32 mouse cellular contexts compared by ENCODE assay signal in genomic region chr12:104467372-104467771, GRCm38 (mm10). TPM values are rescaled to one million over a fixed set of nuclear protein-coding genes. Genes with fewer than 3 reads are reported as not detected.
DNase-seq lines count a peak whose midpoint lies in the region; ATAC-seq lines count a peak whose summit lies in the region.
"Had no signal": no experiment of that assay in that cellular context is flagged by ENCODE, and none has a peak within 500 bp of the region (broad histone marks: within the 10 kb centered on the region; RNA-seq: fewer than 3 reads in every experiment).

No protein-coding gene starts in this region.

- H3K27me3 ChIP-seq in embryonic facial prominence, embryonic 10.5 days (replicated peaks; ENCODE audit: low read depth, poor library complexity, severe bottlenecking), result peaks cover 81% of the 10 kb centered on the region
- peaks cover 37% of the 10 kb centered on the region for H3K27me3 ChIP-seq in embryonic facial prominence, embryonic 14.5 days (replicated peaks; ENCODE audit: control insufficient read depth, insufficient read depth, low read length)
- H3K27me3 ChIP-seq in limb, embryonic 10.5 days (ENCODE audit: low read depth, poor library complexity, severe bottlenecking), result peaks cover 59% of the 10 kb centered on the region
- H3K27me3 ChIP-seq in forebrain, embryonic 13.5 days, result peaks cover 73% of the 10 kb centered on the region
- peaks cover 93% of the 10 kb centered on the region for H3K27me3 ChIP-seq in midbrain, embryonic 13.5 days

- no peak overlapping the region for H3K27ac ChIP-seq in embryonic facial prominence, embryonic 10.5 days (replicated peaks)
- no peak overlapping the region for H3K27ac ChIP-seq in embryonic facial prominence, embryonic 14.5 days (replicated peaks; ENCODE audit: low read depth, low read length)
- H3K27ac ChIP-seq in limb, embryonic 10.5 days, result no peak overlapping the region
- no peak overlapping the region for H3K27ac ChIP-seq in forebrain, embryonic 13.5 days
- H3K27ac ChIP-seq in midbrain, embryonic 13.5 days, result no peak overlapping the region
- H3K27ac ChIP-seq: heart, embryonic 10.5 days; heart, embryonic 15.5 days; hindbrain, embryonic 13.5 days; layer of hippocampus, adult 2 months; liver, embryonic 13.5 days; midbrain, embryonic 12.5 days; stomach, embryonic 15.5 days had no signal

- 0 out of 2 replicates have a peak overlapping the region, but pooled peaks have one; percentile 5 for H3K4me3 ChIP-seq in embryonic facial prominence, embryonic 10.5 days
- no peak overlapping the region for H3K4me3 ChIP-seq in embryonic facial prominence, embryonic 14.5 days (ENCODE audit: low read depth, low read length)
- H3K4me3 ChIP-seq in limb, embryonic 10.5 days, result peak overlapping the region; percentile 24; the same call in 1 of the 2 replicates
- no peak overlapping the region for H3K4me3 ChIP-seq in forebrain, embryonic 13.5 days
- H3K4me3 ChIP-seq in midbrain, embryonic 13.5 days (replicated peaks), result no peak overlapping the region
- H3K4me3 ChIP-seq: heart, embryonic 10.5 days; heart, embryonic 15.5 days; hindbrain, embryonic 13.5 days; layer of hippocampus, adult 2 months; liver, embryonic 13.5 days; megakaryocyte, embryonic 14.5 days; midbrain, embryonic 12.5 days; stomach, embryonic 15.5 days had no signal

- ATAC-seq in embryonic facial prominence, embryonic 14.5 days (ENCODE audit: low read depth), result no peak
- no peak for ATAC-seq in forebrain, embryonic 13.5 days
- ATAC-seq in midbrain, embryonic 13.5 days, result no peak
- ATAC-seq: forebrain, embryonic 14.5 days; lung, postnatal 0 days had no signal

- H3K36me3 ChIP-seq in embryonic facial prominence, embryonic 10.5 days (replicated peaks), result no peaks in the 10 kb centered on the region; the same call in 1 of the 2 replicates
- no peaks in the 10 kb centered on the region for H3K36me3 ChIP-seq in embryonic facial prominence, embryonic 14.5 days (ENCODE audit: control insufficient read depth, insufficient read depth, low read length)
- H3K36me3 ChIP-seq in limb, embryonic 10.5 days, result peaks cover 25% of the 10 kb centered on the region
- no peaks in the 10 kb centered on the region for H3K36me3 ChIP-seq in forebrain, embryonic 13.5 days (ENCODE audit: poor library complexity, severe bottlenecking)
- no peaks in the 10 kb centered on the region for H3K36me3 ChIP-seq in midbrain, embryonic 13.5 days
- H3K36me3 ChIP-seq: G1E; heart, embryonic 10.5 days; heart, embryonic 15.5 days; hindbrain, embryonic 13.5 days; liver, embryonic 13.5 days; midbrain, embryonic 12.5 days; stomach, embryonic 15.5 days had no signal

- 29% methylated on average over 6 of the region's 6 CpGs for WGBS in embryonic facial prominence, embryonic 10.5 days
- WGBS in embryonic facial prominence, embryonic 14.5 days, result 30% methylated on average over 6 of the region's 6 CpGs
- WGBS in limb, embryonic 10.5 days, result 12% methylated on average over 6 of the region's 6 CpGs
- whole genome bisulfite sequencing in forebrain, embryonic 13.5 days, result 30% methylated on average over 6 of the region's 6 CpGs
- WGBS in midbrain, embryonic 13.5 days, result 33% methylated on average over 6 of the region's 6 CpGs

- H3K9ac ChIP-seq in embryonic facial prominence, embryonic 14.5 days (ENCODE audit: low read depth, low read length), result no peak overlapping the region
- H3K9ac ChIP-seq in forebrain, embryonic 13.5 days, result no peak overlapping the region
- H3K9ac ChIP-seq in midbrain, embryonic 13.5 days (replicated peaks), result no peak overlapping the region
- H3K9ac ChIP-seq: heart, embryonic 15.5 days; hindbrain, embryonic 13.5 days; liver, embryonic 13.5 days; midbrain, embryonic 12.5 days; stomach, embryonic 15.5 days had no signal

- peak overlapping the region; percentile 6; the same call in 1 of the 2 replicates for H3K4me2 ChIP-seq in embryonic facial prominence, embryonic 14.5 days (ENCODE audit: low read depth, low read length)
- no peak overlapping the region for H3K4me2 ChIP-seq in forebrain, embryonic 13.5 days
- no peak overlapping the region for H3K4me2 ChIP-seq in midbrain, embryonic 13.5 days (replicated peaks)
- H3K4me2 ChIP-seq: heart, embryonic 15.5 days; hindbrain, embryonic 13.5 days; liver, embryonic 13.5 days; midbrain, embryonic 12.5 days; stomach, embryonic 15.5 days had no signal

- H3K9me3 ChIP-seq in embryonic facial prominence, embryonic 10.5 days, result no peaks in the 10 kb centered on the region
- no peaks in the 10 kb centered on the region for H3K9me3 ChIP-seq in embryonic facial prominence, embryonic 14.5 days (ENCODE audit: control insufficient read depth, low read length)
- H3K9me3 ChIP-seq in limb, embryonic 10.5 days (replicated peaks), result no peaks in the 10 kb centered on the region
- no peaks in the 10 kb centered on the region for H3K9me3 ChIP-seq in forebrain, embryonic 13.5 days (replicated peaks)
- H3K9me3 ChIP-seq in midbrain, embryonic 13.5 days, result no peaks in the 10 kb centered on the region
- H3K9me3 ChIP-seq: heart, embryonic 10.5 days; heart, embryonic 15.5 days; hindbrain, embryonic 13.5 days; liver, embryonic 13.5 days; megakaryocyte, embryonic 14.5 days; midbrain, embryonic 12.5 days; stomach, embryonic 15.5 days had no signal

- DNase-seq in kidney, adult 9 months, result peak; percentile 50
- no peak for DNase-seq in kidney, postnatal 25 days
- DNase-seq in embryonic facial prominence, embryonic 10.5 days (ENCODE audit: low spot score), result no peak
- DNase-seq in embryonic facial prominence, embryonic 14.5 days (ENCODE audit: low spot score), result no peak
- no peak for DNase-seq in limb, embryonic 10.5 days (ENCODE audit: low spot score)
- no peak for DNase-seq in right cerebral cortex, postnatal 14 days
- DNase-seq: adrenal gland, postnatal 10 days; cerebellum, adult 9-10 months; cerebellum, postnatal 36 days; gastrocnemius, postnatal 25 days; heart, adult 11 months; heart, postnatal 36 days; left cerebral cortex, postnatal 4 days; liver, embryonic 13.5 days; lung, adult 18-20 months; lung, postnatal 4 days; right cerebral cortex, postnatal 25 days had no signal

- H3K4me1 ChIP-seq in embryonic facial prominence, embryonic 10.5 days, result peaks cover 61% of the 10 kb centered on the region
- H3K4me1 ChIP-seq in embryonic facial prominence, embryonic 14.5 days (ENCODE audit: control insufficient read depth, insufficient read depth, low read length), result no peaks in the 10 kb centered on the region
- H3K4me1 ChIP-seq in limb, embryonic 10.5 days, result peaks cover 72% of the 10 kb centered on the region
- H3K4me1 ChIP-seq in forebrain, embryonic 13.5 days, result peaks cover 14% of the 10 kb centered on the region
- H3K4me1 ChIP-seq in midbrain, embryonic 13.5 days (replicated peaks), result peaks cover 27% of the 10 kb centered on the region

RNA-seq across cellular contexts. Expression of gene Gsc, which starts 5.8 kb away (rescaled TPM):
- polyA plus RNA-seq in embryonic facial prominence, embryonic 10.5 days (2016; fragmentation: Nextera tagmentation; extraction: Ambion mirVana), result 11.8 and 20.4 TPM in 2 replicates
- 12.4 and 12.5 TPM in 2 replicates for polyA plus RNA-seq in embryonic facial prominence, embryonic 14.5 days (2014; fragmentation: Nextera tagmentation; extraction: Ambion mirVana)
- polyA plus RNA-seq in limb, embryonic 10.5 days (2016; fragmentation: Nextera tagmentation; extraction: Ambion mirVana), result 20.1 and 34.2 TPM in 2 replicates
- polyA plus RNA-seq in forebrain, embryonic 13.5 days (2015; fragmentation: Nextera tagmentation; extraction: Ambion mirVana), result 0.42 TPM in 1 of 2 replicates, not detected in the other
- polyA plus RNA-seq in midbrain, embryonic 13.5 days (2015; fragmentation: Nextera tagmentation; extraction: Ambion mirVana), result 0.32 TPM in 1 of 2 replicates, not detected in the other
- polyA plus RNA-seq: frontal cortex, adult 2 months; G1E; hindbrain, embryonic 13.5 days; kidney, embryonic 16.5 days; lung, postnatal 0 days; neural tube, embryonic 14.5 days had no signal

Comparison
In these comparisons a context has a peak if more than half of its experiments do, and no peak if none do; other contexts are left out.
1. H3K4me3 ChIP-seq: peak in embryonic facial prominence, embryonic 10.5 days (single experiment) and limb, embryonic 10.5 days (single experiment); none in embryonic facial prominence, embryonic 14.5 days (single experiment), forebrain, embryonic 13.5 days (single experiment) and midbrain, embryonic 13.5 days (single experiment).